Mouse (Mus musculus) right cerebral cortex, adult 18-20 months (tissue): ENCODE measurements at regions not wholly inside any gene's neighbourhood (a gene's known extent, or its start where the extent isn't known, plus 50 kb on each side); places are given as distances from the start of the nearest gene placed in this dataset.
"Not testable (repeated sequence)": the region's sequence is repeated elsewhere in the genome, so short reads cannot be mapped to it uniquely, and the experiment has no call there.

Experiments used
- DNase-seq: peaks from one replicate; pipeline ENCODE4 v3.0.0; 2022; ENCODE audit warnings: mixed read lengths

GRCm38 (mm10) chr14:17560001-17560400 lies 100.1 kb upstream of the Thrb start:
- DNase-seq, result not testable (repeated sequence)

DNA sequence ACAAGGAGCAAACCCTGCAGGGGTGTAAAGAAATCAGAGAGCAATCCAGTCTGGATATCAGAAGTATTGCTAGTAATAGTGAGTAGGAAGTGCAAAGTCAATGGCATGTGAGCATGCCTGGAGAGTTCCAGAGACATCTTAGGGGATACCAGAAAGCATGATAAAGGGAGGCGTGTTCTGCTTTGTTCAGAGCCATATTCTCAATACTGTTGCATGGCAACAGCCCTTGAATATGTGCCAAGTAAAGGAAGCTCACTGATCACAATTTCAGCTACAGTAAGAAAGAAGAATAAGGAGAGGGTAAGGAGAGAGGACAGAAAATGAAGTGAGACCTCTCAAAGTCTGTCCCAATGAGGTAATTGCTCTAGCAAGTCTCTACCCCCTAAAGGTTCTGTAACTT lies 92.1 kb upstream of the Thrb start:
- DNase-seq, result no peak

- no peak for DNase-seq
These were observed 90.9 kb upstream of the Thrb start for GRCm38 (mm10) chr14:17569087-17569636.

GRCm38 (mm10) chr14:17578776-17579175 lies 81.3 kb upstream of the Thrb start:
- no peak for DNase-seq

DNA sequence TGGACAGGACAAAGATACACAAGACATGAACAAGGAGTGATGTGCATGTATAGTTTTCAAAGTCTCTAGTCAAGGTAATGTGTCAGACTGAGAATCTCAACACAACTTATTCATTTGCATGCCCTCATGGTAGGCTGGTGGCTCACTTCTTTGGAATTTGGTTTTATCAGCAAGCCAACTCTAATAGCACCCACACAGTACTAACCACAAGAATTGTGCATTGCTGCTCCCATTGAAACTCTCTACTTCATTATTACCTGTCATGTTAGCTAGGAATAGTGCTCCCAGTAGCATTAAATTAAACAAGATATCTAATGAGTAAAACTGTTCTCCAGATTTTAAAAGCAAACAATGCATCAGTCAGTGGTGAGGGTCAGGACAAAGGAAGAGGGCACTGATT lies 70.5 kb upstream of the Thrb start:
- no peak for DNase-seq

- DNase-seq, result no peak
These were observed 60.5 kb upstream of the Thrb start for GRCm38 (mm10) chr14:17599553-17599952.

- DNase-seq, result no peak
These were observed 57.7 kb upstream of the Thrb start for GRCm38 (mm10) chr14:17602357-17602756.

- DNase-seq, result no peak
These were observed 54.0 kb upstream of the Thrb start for GRCm38 (mm10) chr14:17606018-17606417.

GRCm38 (mm10) chr14:17607186-17607585 lies 52.9 kb upstream of the Thrb start:
- DNase-seq, result peak; percentile 37
